Mouse (Mus musculus) adrenal gland, postnatal 14 days (tissue): ENCODE measurements around the gene Leap2. TPM values are rescaled to one million over a fixed set of nuclear protein-coding genes. Genes with fewer than 3 reads are reported as not detected.
"Not testable (repeated sequence)": the region's sequence is repeated elsewhere in the genome, so short reads cannot be mapped to it uniquely, and the experiment has no call there.

Source experiments
- DNase-seq: peaks from one replicate; pipeline ENCODE4 v3.0.0; 2021; ENCODE audit warnings: mixed read lengths
- total RNA-seq: library from RNA; stranded (reverse); gene quantifications from 2 replicates; pipeline ENCODE4 v1.2.3, GENCODE M21; 2021

Leap2 gene
- total RNA-seq, 1 experiment from 2014 or later: 17.6 TPM

DNA sequence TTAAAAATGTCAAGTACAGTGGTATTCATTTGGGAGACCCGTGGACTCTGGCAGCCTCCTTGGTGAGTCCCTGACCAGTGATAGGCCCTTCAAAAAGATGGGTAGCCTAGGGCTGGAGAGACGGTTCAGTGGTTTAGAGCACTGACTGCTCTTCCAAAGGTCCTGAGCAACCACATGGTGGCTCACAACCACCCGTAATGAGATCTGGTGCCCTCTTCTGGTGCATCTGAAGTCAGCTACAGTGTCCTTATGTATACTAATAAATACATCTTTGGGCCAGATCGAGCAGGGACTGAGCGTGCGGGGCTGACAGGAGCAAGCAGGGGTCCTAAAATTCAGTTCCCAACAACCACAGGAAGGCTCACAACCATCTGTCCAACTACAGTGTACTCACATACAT is 20.9 kb upstream of the Leap2 start:
- DNase-seq: peak; percentile 70

DNA sequence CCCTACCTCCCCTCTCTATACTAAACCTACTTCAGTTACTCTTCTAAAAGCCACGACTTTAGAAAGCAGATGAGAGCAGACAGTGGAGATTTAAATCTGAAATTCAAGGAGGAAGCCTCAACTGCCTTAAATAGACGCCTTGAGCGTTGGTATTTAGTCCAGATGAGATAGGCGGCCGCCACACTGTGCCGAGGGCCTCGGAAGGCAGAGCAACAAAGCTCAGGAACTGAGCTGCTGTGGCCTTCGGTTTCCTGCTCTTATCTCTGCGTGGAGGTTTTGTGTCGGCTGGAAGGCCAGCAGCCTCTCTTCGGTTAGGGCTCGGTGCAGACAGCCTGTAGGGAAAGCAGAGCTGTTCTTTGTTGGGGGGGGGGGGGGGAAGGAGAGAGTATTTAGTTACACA is 19.0 kb upstream of the Leap2 start:
- peak; percentile 71 for DNase-seq

DNA sequence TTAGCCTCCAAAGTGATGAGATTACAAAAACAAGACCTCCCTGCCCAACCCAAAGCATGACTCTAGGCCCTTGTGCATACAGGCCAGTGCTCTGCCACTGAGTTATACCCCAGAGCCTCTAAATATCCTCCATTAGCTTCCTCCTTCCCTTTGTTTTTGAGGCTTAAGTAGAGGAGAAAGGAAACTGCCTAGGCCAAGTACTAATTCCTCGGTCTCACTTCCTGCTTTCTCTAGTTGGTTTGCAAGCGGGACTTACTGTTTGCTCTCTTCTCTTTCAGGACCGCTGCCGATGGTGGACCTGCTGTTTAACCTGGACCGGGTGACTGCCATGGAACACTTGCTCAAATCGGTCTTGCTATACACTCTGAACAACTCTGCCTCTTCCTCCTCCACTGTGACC is 13.4 kb upstream of the Leap2 start:
- no peak for DNase-seq

DNA sequence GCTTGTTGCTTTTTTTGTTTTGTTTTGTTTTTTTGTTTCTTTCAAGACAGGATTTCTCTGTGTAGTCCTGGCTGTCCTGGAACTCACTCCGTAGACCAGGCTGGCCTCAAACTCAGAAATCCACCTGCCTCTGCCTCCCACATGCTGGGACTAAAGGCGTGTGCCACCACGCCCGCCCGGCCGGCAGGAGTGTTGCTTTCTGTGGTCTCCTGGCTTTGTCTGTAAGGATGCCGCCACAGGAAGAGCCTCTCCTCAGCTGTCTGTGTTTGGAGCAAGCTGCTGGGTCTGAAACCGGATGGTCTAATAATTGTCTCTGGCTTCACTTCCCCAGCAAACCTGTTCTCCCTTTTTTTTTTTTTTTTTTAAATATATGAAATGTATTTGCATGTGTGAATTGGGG is 12.5 kb upstream of the Leap2 start:
- no peak for DNase-seq

GRCm38 (mm10) chr11:53433057-53433456 is 10.1 kb upstream of the Leap2 start:
- no peak for DNase-seq

DNA sequence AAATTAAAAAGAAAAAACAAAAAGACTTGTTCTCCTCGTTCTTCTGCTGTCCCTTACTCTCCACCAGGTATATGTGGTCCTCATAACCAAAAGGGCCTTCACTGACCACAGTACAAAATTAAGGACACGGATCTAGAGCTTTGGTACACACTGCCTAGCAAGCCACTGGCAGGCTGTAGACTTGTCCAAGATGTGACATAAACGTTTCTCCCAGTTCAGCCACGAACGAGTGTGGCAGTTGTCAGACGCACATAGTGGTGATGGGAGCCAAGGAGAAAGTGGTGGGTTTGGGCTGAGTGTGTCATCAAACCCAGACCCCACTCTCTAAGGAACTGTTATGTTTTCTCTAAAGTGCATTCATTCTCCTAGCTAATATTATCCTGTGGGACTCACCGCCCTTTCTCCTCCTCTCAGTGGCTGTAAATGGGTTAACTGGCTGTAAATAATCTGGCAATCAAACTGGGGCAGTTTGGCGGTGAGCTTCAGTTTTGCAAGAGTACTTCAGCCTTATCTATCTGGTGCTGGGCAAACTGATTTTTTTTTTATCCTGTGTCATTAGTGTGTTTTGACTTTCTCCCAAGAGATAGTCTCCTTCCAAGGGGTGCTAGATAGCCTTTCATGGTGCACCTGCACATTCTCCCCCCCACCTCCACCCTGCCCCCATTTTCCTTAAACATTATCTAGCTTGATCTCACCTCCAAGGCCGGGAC is 8.5 kb upstream of the Leap2 start:
- peak; percentile 47 for DNase-seq

DNA sequence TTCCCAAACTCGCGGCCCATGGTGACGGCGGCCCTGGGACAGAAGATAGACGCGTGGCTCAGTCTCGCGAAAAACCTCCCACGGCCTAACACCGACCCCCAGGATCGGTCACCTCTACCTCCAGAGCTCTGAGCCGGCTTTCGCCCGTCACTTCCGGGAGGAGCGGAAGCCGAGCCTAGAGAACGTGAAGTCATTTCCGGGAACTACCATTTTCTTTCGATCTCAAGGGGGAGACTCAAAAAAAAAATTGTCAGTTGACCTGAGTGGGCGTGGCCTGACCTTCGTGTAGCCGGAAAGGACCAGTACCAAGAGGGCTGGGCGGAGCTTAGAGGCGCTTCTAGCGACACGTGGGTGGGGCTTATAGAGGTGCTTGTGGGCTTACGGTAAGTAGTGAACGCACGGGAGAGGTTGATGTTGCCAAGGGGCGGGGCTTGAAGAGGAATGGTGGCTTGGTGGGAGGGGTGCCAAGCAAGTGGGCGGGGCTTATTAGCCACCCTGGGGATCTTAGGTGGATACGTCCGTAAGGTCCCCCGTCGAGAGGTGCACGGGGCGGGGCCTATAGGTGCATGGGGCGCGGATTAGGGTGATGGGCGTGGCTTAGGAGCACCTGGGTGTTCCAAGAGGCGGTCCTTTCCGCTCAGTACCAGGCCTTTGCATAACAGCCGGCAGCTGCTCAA is 7.8 kb upstream of the Leap2 start, which contains the start of the genes Uqcrq and Gdf9:
Gene Uqcrq (minus strand): TSS at position 162 of the 677 bp plus-strand sequence.
Gene Gdf9 (plus strand): TSS at position 354 of the 677 bp plus-strand sequence.
- peak; percentile 99 for DNase-seq

GRCm38 (mm10) chr11:53430300-53430669 is 7.3 kb upstream of the Leap2 start:
- DNase-seq: peak; percentile 75

GRCm38 (mm10) chr11:53429182-53429581 is 6.2 kb upstream of the Leap2 start:
- DNase-seq: no peak

DNA sequence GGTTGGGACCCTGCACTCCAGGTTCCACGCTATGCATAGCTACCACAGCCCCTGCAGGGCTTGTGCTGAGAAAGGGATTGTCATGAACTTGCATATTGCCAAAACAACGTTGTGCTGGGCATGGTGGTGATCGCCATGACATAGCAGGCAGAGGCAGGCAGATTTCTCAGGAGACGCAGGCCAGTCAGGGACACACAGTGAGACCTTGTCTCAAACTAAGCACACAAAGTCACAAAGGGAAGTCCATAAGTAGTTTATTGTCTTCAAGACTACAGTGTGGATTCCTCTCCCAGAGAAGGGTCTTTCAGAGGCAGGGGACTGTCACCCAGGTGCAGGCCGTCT is 5.7 kb upstream of the Leap2 start:
- DNase-seq: no peak

- DNase-seq: no peak
Measured at GRCm38 (mm10) chr11:53427993-53428715, 5.2 kb upstream of the Leap2 start.

- not testable (repeated sequence) for DNase-seq
Measured at GRCm38 (mm10) chr11:53426914-53427313, 3.9 kb upstream of the Leap2 start.

DNA sequence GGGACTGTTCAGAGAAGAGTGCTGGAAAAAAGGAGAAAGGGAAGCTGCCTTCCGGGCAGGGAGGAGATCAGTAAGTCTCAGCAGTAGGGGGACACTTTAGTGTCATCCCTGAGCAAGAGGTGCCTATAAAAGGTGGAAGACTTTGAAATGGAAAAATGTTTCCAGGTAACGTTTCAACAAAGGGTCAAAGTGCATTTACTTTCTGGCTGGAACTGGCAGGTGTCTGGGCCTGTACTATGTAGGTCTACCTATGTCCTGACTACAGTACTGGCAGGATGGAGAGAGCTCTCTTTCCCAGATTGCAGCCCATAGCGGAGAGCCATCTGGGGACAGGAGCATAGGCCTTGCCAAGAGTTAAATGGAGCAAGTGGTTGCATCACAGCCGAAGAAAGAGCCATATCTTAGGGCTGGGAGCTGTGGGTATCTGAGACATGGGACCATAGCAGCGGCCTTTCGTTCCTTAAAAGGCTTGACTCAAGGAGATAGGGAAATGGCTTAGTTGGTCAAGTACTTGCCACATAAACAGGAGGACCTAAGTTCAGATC is 2.8 kb upstream of the Leap2 start:
- DNase-seq: peak; percentile 35

- no peak for DNase-seq
Measured at GRCm38 (mm10) chr11:53425251-53425650, 2.3 kb upstream of the Leap2 start.

DNA sequence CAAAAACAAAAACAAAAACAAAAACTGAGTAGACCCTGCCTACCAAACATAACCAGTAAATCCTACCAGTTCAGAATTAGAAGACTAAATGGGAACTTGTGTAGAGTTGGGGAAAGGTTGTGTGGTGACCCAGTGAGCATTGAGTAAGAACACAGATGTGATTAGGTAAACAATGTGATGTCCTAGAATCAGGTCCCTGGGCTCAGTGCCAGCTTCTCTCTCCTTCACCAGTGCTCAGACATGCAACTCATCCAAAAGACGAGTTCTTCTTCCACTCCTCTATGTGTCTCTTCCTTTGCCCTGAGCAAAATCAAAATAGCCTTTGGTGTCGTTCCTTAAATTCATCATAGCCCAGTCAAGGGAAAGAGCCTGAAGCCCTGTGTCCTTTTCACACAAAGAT is 1.9 kb upstream of the Leap2 start:
- DNase-seq: peak; percentile 63

- DNase-seq: no peak
Measured at GRCm38 (mm10) chr11:53418048-53418447, 4.9 kb downstream of the Leap2 start.

- no peak for DNase-seq
Measured at GRCm38 (mm10) chr11:53413871-53414270, 9.1 kb downstream of the Leap2 start.

- peak; percentile 33 for DNase-seq
Measured at GRCm38 (mm10) chr11:53411738-53412137, 11.2 kb downstream of the Leap2 start.

DNA sequence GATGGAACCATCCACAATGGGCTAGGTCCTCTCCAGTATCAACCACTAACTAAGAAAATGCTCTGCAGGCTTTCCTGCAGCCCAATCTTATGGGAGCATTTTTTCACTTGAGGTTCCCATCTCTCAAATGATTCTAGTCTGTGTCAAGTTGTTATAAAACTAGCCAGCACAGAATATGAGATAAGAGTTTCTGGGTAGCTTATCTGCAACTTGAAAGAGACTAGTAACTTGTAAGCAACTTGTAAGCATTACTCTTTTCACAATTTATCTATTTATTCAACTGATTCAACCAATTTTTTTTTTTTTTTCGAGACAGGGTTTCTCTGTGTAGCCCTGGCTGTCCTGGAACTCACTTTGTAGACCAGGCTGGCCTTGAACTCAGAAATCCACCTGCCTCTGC is 19.3 kb downstream of the Leap2 start:
- no peak for DNase-seq

GRCm38 (mm10) chr11:53393856-53394255 is 29.1 kb downstream of the Leap2 start:
- no peak for DNase-seq

DNA sequence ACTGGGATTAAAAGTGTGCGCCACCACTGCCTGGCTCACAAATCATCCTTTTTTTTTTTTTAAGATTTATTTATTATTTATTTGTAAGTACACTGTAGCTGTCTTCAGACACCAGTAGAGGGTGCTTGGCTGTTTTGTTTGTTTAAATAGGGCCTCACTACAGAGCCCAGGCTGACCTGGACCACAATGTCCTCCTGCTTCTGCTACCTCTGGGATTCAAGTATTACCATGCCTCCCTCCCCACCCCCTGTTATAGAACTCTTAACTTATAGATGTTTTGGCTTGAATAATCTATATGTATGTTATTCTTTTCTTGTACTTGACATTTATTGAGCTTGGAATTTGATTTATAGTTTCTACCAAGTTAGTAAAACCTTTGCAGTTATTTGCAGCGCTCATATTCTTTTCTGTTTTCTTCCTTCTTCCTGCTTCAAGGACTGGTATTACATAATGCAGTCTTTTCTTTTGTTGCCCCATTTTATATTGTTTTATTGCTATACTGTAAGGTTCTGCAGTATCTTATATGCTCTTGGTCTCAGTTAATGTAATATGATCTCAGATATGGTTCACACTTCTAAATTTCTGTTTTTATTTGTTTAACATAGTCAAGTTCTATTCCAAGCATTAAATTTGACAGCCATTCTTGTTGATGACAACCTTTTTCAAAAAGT is 39.1 kb downstream of the Leap2 start:
- no peak for DNase-seq

DNA sequence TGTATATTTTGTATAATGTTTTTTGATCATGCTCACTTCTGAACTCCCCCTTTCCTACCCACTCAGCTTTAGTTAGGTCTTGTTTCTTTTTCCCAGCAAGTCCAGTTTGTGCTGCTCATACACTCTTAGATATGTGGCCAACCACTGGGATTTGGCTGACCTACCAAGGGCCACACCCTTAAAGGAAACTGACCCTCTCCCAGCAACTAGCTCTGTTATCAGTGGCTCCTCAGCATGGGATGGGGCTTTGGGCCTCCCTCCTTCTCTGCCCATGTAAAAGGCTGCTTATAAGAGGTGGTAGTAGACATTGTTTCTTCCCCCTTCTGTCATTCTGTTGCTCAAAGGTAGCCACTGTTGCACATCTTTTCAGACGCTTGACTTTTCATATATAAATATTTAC is 44.1 kb downstream of the Leap2 start:
- no peak for DNase-seq
